25 mouse cellular contexts compared by ENCODE assay signal in genomic region chr3:146249895-146250294, GRCm38 (mm10). TPM values are rescaled to one million over a fixed set of nuclear protein-coding genes. Genes with fewer than 3 reads are reported as not detected.
"Had no signal": no experiment of that assay in that cellular context is flagged by ENCODE, and none has a peak within 500 bp of the region (broad histone marks: within the 10 kb centered on the region; RNA-seq: fewer than 3 reads in every experiment).

No protein-coding gene starts in this region.

- H3K4me2 ChIP-seq: heart, embryonic 12.5 days; hindbrain, embryonic 12.5 days; hindbrain, embryonic 14.5 days; intestine, embryonic 15.5 days; limb, embryonic 12.5 days; liver, embryonic 13.5 days; liver, embryonic 15.5 days had no signal

- H3K9ac ChIP-seq: heart, embryonic 12.5 days; hindbrain, embryonic 12.5 days; hindbrain, embryonic 14.5 days; intestine, embryonic 15.5 days; limb, embryonic 12.5 days; liver, embryonic 13.5 days; liver, embryonic 15.5 days had no signal

- DNase-seq: gastrocnemius, adult 2 months; gastrocnemius, postnatal 10 days; gastrocnemius, postnatal 25 days; heart, adult 18-20 months; heart, postnatal 10 days; heart, postnatal 4 days; kidney, adult 18-20 months; kidney, postnatal 14 days; kidney, postnatal 36 days; liver, embryonic 13.5 days had no signal

- H3K27me3 ChIP-seq: heart, embryonic 12.5 days; hindbrain, embryonic 12.5 days; intestine, embryonic 15.5 days; limb, embryonic 12.5 days; liver, embryonic 13.5 days; liver, embryonic 15.5 days had no signal

- H3K27ac ChIP-seq: gastrocnemius, adult 2 months; heart, embryonic 10.5 days; hindbrain, embryonic 10.5 days; hindbrain, embryonic 12.5 days; hindbrain, embryonic 14.5 days; intestine, embryonic 15.5 days; kidney, postnatal 0 days; layer of hippocampus, adult 2 months; left cerebral cortex, adult 2 months; limb, embryonic 10.5 days; limb, embryonic 12.5 days; liver, embryonic 13.5 days; liver, embryonic 15.5 days had no signal

- H3K4me3 ChIP-seq: gastrocnemius, adult 2 months; heart, embryonic 10.5 days; heart, embryonic 12.5 days; hindbrain, embryonic 10.5 days; hindbrain, embryonic 12.5 days; intestine, embryonic 15.5 days; layer of hippocampus, adult 2 months; left cerebral cortex, adult 2 months; limb, embryonic 10.5 days; limb, embryonic 12.5 days; liver, embryonic 13.5 days; liver, embryonic 15.5 days had no signal

- ATAC-seq: hindbrain, embryonic 16.5 days; inflammation-experienced regulatory T-cells, adult 6 months; intestine, embryonic 15.5 days had no signal

- H3K36me3 ChIP-seq: heart, embryonic 12.5 days; hindbrain, embryonic 10.5 days; hindbrain, embryonic 12.5 days; intestine, embryonic 15.5 days; limb, embryonic 10.5 days; limb, embryonic 12.5 days; liver, embryonic 13.5 days; liver, embryonic 15.5 days had no signal

- H3K9me3 ChIP-seq: heart, embryonic 10.5 days; heart, embryonic 12.5 days; hindbrain, embryonic 10.5 days; hindbrain, embryonic 12.5 days; intestine, embryonic 15.5 days; limb, embryonic 10.5 days; limb, embryonic 12.5 days; liver, embryonic 13.5 days; liver, embryonic 15.5 days had no signal

- H3K4me1 ChIP-seq: hindbrain, embryonic 12.5 days; liver, embryonic 13.5 days; liver, embryonic 15.5 days had no signal

RNA-seq across cellular contexts. Expression of gene Lpar3, which starts 29.1 kb away (rescaled TPM):
- total RNA-seq: granulocyte monocyte progenitor cell, adult 5-6 weeks had no signal
